Mouse (Mus musculus): ENCODE results near the gene Dvl2. TPM values are rescaled to one million over a fixed set of nuclear protein-coding genes. Genes with fewer than 3 reads are reported as not detected.

The Dvl2 gene
- polyA plus RNA-seq, 1 experiment from 2014 or later = 23.3 TPM

MicroRNA genes within 50 kb of the gene (microRNA counts, 519-probe panel; counts per million panel counts)
- microRNA mmu-miR-324-3p (not detected), microRNA mmu-miR-324-5p (5,452 counts per million, percentile 53 among the panel's probes with 10 or more counts)

Small RNAs within 50 kb of the gene (microRNA-seq; reads per million reads assigned to microRNA genes)
- gene Gm44349 (ENCODE audit: borderline number of aligned reads) (not detected), gene Mir324 (ENCODE audit: borderline number of aligned reads) (6,372 reads per million, percentile 90 among the genes with 10 or more reads in this experiment)

Other genes with a start within 250 kb of the Dvl2 start
- 46.1 and 48.9 TPM in 2 replicates for gene Polr2a, start 242.0 kb upstream of the Dvl2 start, polyA plus RNA-seq (2014; fragmentation: Nextera tagmentation; extraction: Ambion mirVana)
- gene Slc35g3, start 238.6 kb upstream of the Dvl2 start, polyA plus RNA-seq (2014; fragmentation: Nextera tagmentation; extraction: Ambion mirVana) = not detected in 2 replicates
- 0.90 and 1.0 TPM in 2 replicates for gene Zbtb4, start 234.7 kb upstream of the Dvl2 start, polyA plus RNA-seq (2014; fragmentation: Nextera tagmentation; extraction: Ambion mirVana)
- gene Chrnb1, start 204.7 kb upstream of the Dvl2 start, polyA plus RNA-seq (2014; fragmentation: Nextera tagmentation; extraction: Ambion mirVana) = 1.3 and 1.4 TPM in 2 replicates
- gene Fgf11, start 198.7 kb upstream of the Dvl2 start, polyA plus RNA-seq (2014; fragmentation: Nextera tagmentation; extraction: Ambion mirVana) = 1.2 TPM in 2 replicates
- 0.96 and 1.2 TPM in 2 replicates for gene Tmem102, start 195.0 kb upstream of the Dvl2 start, polyA plus RNA-seq (2014; fragmentation: Nextera tagmentation; extraction: Ambion mirVana)
- not detected in 2 replicates for gene Gm39566, start 185.3 kb upstream of the Dvl2 start, polyA plus RNA-seq (2014; fragmentation: Nextera tagmentation; extraction: Ambion mirVana)
- gene Spem2, start 182.1 kb upstream of the Dvl2 start, polyA plus RNA-seq (2014; fragmentation: Nextera tagmentation; extraction: Ambion mirVana) = not detected in 2 replicates
- gene Spem1, start 178.4 kb upstream of the Dvl2 start, polyA plus RNA-seq (2014; fragmentation: Nextera tagmentation; extraction: Ambion mirVana) = not detected in 2 replicates
- gene Nlgn2, start 162.8 kb upstream of the Dvl2 start, polyA plus RNA-seq (2014; fragmentation: Nextera tagmentation; extraction: Ambion mirVana) = 2.8 and 3.4 TPM in 2 replicates
- 336 and 370 TPM in 2 replicates for gene Tmem256, start 162.1 kb upstream of the Dvl2 start, polyA plus RNA-seq (2014; fragmentation: Nextera tagmentation; extraction: Ambion mirVana)
- 63.5 and 70.1 TPM in 2 replicates for gene Plscr3, start 154.2 kb upstream of the Dvl2 start, polyA plus RNA-seq (2014; fragmentation: Nextera tagmentation; extraction: Ambion mirVana)
- gene Tnk1, start 141.9 kb upstream of the Dvl2 start, polyA plus RNA-seq (2014; fragmentation: Nextera tagmentation; extraction: Ambion mirVana) = 0.57 and 0.62 TPM in 2 replicates
- gene Tmem95, start 122.6 kb upstream of the Dvl2 start, polyA plus RNA-seq (2014; fragmentation: Nextera tagmentation; extraction: Ambion mirVana) = not detected in 2 replicates
- 2.3 and 3.6 TPM in 2 replicates for gene Kctd11, start 119.2 kb upstream of the Dvl2 start, polyA plus RNA-seq (2014; fragmentation: Nextera tagmentation; extraction: Ambion mirVana)
- gene Acap1, start 105.1 kb upstream of the Dvl2 start, polyA plus RNA-seq (2014; fragmentation: Nextera tagmentation; extraction: Ambion mirVana) = 8.6 and 8.7 TPM in 2 replicates
- 3.2 and 4.0 TPM in 2 replicates for gene 2810408A11Rik, start 99.6 kb upstream of the Dvl2 start, polyA plus RNA-seq (2014; fragmentation: Nextera tagmentation; extraction: Ambion mirVana)
- 9.5 and 10.5 TPM in 2 replicates for gene Neurl4, start 99.5 kb upstream of the Dvl2 start, polyA plus RNA-seq (2014; fragmentation: Nextera tagmentation; extraction: Ambion mirVana)
- gene Gps2, start 86.7 kb upstream of the Dvl2 start, polyA plus RNA-seq (2014; fragmentation: Nextera tagmentation; extraction: Ambion mirVana) = 121 and 130 TPM in 2 replicates
- gene Eif5a, start 78.6 kb upstream of the Dvl2 start, polyA plus RNA-seq (2014; fragmentation: Nextera tagmentation; extraction: Ambion mirVana) = 2,995 and 3,090 TPM in 2 replicates
- 1.3 and 1.7 TPM in 2 replicates for gene Ybx2, start 64.8 kb upstream of the Dvl2 start, polyA plus RNA-seq (2014; fragmentation: Nextera tagmentation; extraction: Ambion mirVana)
- gene Slc2a4, start 52.4 kb upstream of the Dvl2 start, polyA plus RNA-seq (2014; fragmentation: Nextera tagmentation; extraction: Ambion mirVana) = 7.0 and 8.3 TPM in 2 replicates
- 4.0 and 5.1 TPM in 2 replicates for gene Cldn7, start 35.8 kb upstream of the Dvl2 start, polyA plus RNA-seq (2014; fragmentation: Nextera tagmentation; extraction: Ambion mirVana)
- 20.8 and 24.0 TPM in 2 replicates for gene Ctdnep1, start 19.4 kb upstream of the Dvl2 start, polyA plus RNA-seq (2014; fragmentation: Nextera tagmentation; extraction: Ambion mirVana)
- gene Elp5, start 18.1 kb upstream of the Dvl2 start, polyA plus RNA-seq (2014; fragmentation: Nextera tagmentation; extraction: Ambion mirVana) = 131 and 146 TPM in 2 replicates
- gene Gabarap, start 9.5 kb upstream of the Dvl2 start, polyA plus RNA-seq (2014; fragmentation: Nextera tagmentation; extraction: Ambion mirVana) = 302 and 311 TPM in 2 replicates
- 33.2 and 36.6 TPM in 2 replicates for gene Phf23, start 4.8 kb upstream of the Dvl2 start, polyA plus RNA-seq (2014; fragmentation: Nextera tagmentation; extraction: Ambion mirVana)
- 85.7 and 89.7 TPM in 2 replicates for gene Acadvl, start 14.8 kb downstream of the Dvl2 start, polyA plus RNA-seq (2014; fragmentation: Nextera tagmentation; extraction: Ambion mirVana)
- 9.3 and 9.4 TPM in 2 replicates for gene Dlg4, start 16.3 kb downstream of the Dvl2 start, polyA plus RNA-seq (2014; fragmentation: Nextera tagmentation; extraction: Ambion mirVana)
- 0.40 and 0.66 TPM in 2 replicates for gene Asgr1, start 53.5 kb downstream of the Dvl2 start, polyA plus RNA-seq (2014; fragmentation: Nextera tagmentation; extraction: Ambion mirVana)
- gene Asgr2, start 92.0 kb downstream of the Dvl2 start, polyA plus RNA-seq (2014; fragmentation: Nextera tagmentation; extraction: Ambion mirVana) = 4.3 and 5.8 TPM in 2 replicates
- 0.63 and 1.5 TPM in 2 replicates for gene Mgl2, start 129.7 kb downstream of the Dvl2 start, polyA plus RNA-seq (2014; fragmentation: Nextera tagmentation; extraction: Ambion mirVana)
- gene Clec10a, start 155.6 kb downstream of the Dvl2 start, polyA plus RNA-seq (2014; fragmentation: Nextera tagmentation; extraction: Ambion mirVana) = 0.41 and 0.53 TPM in 2 replicates
- gene Slc16a11, start 212.2 kb downstream of the Dvl2 start, polyA plus RNA-seq (2014; fragmentation: Nextera tagmentation; extraction: Ambion mirVana) = 0.75 and 0.81 TPM in 2 replicates
- gene Slc16a13, start 220.5 kb downstream of the Dvl2 start, polyA plus RNA-seq (2014; fragmentation: Nextera tagmentation; extraction: Ambion mirVana) = 9.1 and 10.1 TPM in 2 replicates
- 6.8 and 7.3 TPM in 2 replicates for gene Bcl6b, start 229.2 kb downstream of the Dvl2 start, polyA plus RNA-seq (2014; fragmentation: Nextera tagmentation; extraction: Ambion mirVana)
- gene 0610010K14Rik, start 237.3 kb downstream of the Dvl2 start, polyA plus RNA-seq (2014; fragmentation: Nextera tagmentation; extraction: Ambion mirVana) = 138 and 140 TPM in 2 replicates
- 7.6 and 9.6 TPM in 2 replicates for gene Gm21988, start 239.2 kb downstream of the Dvl2 start, polyA plus RNA-seq (2014; fragmentation: Nextera tagmentation; extraction: Ambion mirVana)
- 184 and 188 TPM in 2 replicates for gene Rnasek, start 239.2 kb downstream of the Dvl2 start, polyA plus RNA-seq (2014; fragmentation: Nextera tagmentation; extraction: Ambion mirVana)